Comparison of ENCODE assay signal across 8 mouse cellular contexts in the genomic region with DNA sequence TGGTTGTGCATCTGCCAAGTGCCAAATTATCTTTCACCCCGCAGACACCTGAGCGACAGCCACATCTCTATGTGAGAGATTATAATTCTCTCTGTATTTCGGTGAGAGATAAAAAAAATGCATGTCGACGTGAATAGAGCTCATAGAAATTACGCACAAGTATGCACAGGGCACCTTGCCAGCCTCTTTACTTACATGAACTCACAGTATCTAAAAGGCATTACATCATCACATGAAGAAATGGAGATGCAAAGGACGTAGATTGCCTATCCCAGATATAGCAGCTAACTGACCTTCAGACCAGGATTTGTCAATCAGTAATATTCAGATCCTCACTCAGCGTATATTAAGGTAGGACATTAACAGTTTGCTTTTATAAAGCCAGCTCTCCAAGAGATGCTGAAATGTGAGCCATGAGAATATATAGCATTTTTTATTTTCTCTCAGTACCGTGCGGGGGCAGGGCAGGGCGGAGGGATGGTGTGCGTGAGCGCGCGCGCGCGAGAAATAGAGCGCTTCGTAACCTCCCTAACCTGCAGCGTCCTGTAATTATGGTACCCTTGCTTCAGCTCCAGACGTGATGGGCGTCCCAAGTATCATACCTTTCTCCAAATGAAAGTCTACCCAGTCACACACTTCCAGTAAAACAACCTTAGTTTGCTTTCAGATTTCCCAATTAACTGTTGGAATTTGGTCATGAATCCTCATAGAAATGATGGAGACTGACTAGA. TPM values are rescaled to one million over a fixed set of nuclear protein-coding genes. Genes with fewer than 3 reads are reported as not detected.
A peak's percentile ranks its signal among the peaks of the same experiment; 100 is the strongest.
DNase-seq lines count a peak whose midpoint lies in the region; ATAC-seq lines count a peak whose summit lies in the region.

No protein-coding gene starts in this region.

- no peak overlapping the region for H3K27ac ChIP-seq in brown adipose tissue, adult 24 weeks (replicated peaks; ENCODE audit: low read depth, low read length)
- peak overlapping the region; percentile 100 for H3K27ac ChIP-seq in forebrain, embryonic 13.5 days
- peak overlapping the region; percentile 83 for H3K27ac ChIP-seq in neural tube, embryonic 12.5 days

- peak overlapping the region; percentile 73 for H3K9ac ChIP-seq in forebrain, embryonic 13.5 days
- H3K9ac ChIP-seq in neural tube, embryonic 12.5 days, result peak overlapping the region; percentile 63

- no peaks in the 10 kb centered on the region for H3K36me3 ChIP-seq in forebrain, embryonic 13.5 days (ENCODE audit: poor library complexity, severe bottlenecking)
- H3K36me3 ChIP-seq in neural tube, embryonic 12.5 days, result no peaks in the 10 kb centered on the region

- DNase-seq in left cerebral cortex, adult 18-20 months (ENCODE audit: low spot score in 2 of 2), result peak; percentile 64 to 70
- DNase-seq in left cerebral cortex, adult 11 months (ENCODE audit: low spot score), result no peak
- DNase-seq in left cerebral cortex, postnatal 25 days (ENCODE audit: low spot score in 2 of 2), result peak; percentile 72 to 79
- DNase-seq in ovary, postnatal 10 days (ENCODE audit: low spot score), result no peak

- WGBS in forebrain, embryonic 13.5 days, result 9% methylated on average over 23 of the region's 23 CpGs
- 19% methylated on average over 23 of the region's 23 CpGs for WGBS in neural tube, embryonic 12.5 days

- H3K4me1 ChIP-seq in brown adipose tissue, adult 24 weeks (ENCODE audit: control insufficient read depth, insufficient read depth, insufficient read length, low read length), result peaks cover 2% of the 10 kb centered on the region; the same call in 1 of the 2 replicates
- H3K4me1 ChIP-seq in forebrain, embryonic 13.5 days, result peaks cover 34% of the 10 kb centered on the region
- H3K4me1 ChIP-seq in neural tube, embryonic 12.5 days, result peaks cover 14% of the 10 kb centered on the region

- peak overlapping the region; percentile 70 for H3K4me2 ChIP-seq in forebrain, embryonic 13.5 days
- peak overlapping the region; percentile 66 for H3K4me2 ChIP-seq in neural tube, embryonic 12.5 days (replicated peaks)

- no peaks in the 10 kb centered on the region for H3K27me3 ChIP-seq in forebrain, embryonic 13.5 days
- H3K27me3 ChIP-seq in neural tube, embryonic 12.5 days (replicated peaks), result no peaks in the 10 kb centered on the region

- intact Hi-C loops in left cerebral cortex, postnatal 25 days (cut with DNase I), result no loop called here

- peak; percentile 67 for ATAC-seq in forebrain, embryonic 13.5 days
- peak; percentile 70 for ATAC-seq in neural tube, embryonic 12.5 days (ENCODE audit: low FRiP score, low read depth)
- ATAC-seq in monocyte, adult 5-6 weeks (replicated peaks; ENCODE audit: insufficient number of reproducible peaks, low FRiP score, low TSS enrichment, poor library complexity, severe bottlenecking), result no peak

- H3K9me3 ChIP-seq in forebrain, embryonic 13.5 days (replicated peaks), result no peaks in the 10 kb centered on the region
- H3K9me3 ChIP-seq in neural tube, embryonic 12.5 days, result no peaks in the 10 kb centered on the region

- H3K4me3 ChIP-seq in brown adipose tissue, adult 24 weeks (ENCODE audit: insufficient read depth, low read depth, low read length), result peak overlapping the region; percentile 46
- peak overlapping the region; percentile 70 for H3K4me3 ChIP-seq in forebrain, embryonic 13.5 days
- H3K4me3 ChIP-seq in neural tube, embryonic 12.5 days, result peak overlapping the region; percentile 38

RNA-seq across cellular contexts. Expression of a gene that starts 0.8 kb away (rescaled TPM):
- 100 to 1,000 TPM in 1 of 2 experiments, 10 to 100 TPM in 1; 99.3 to 112 TPM for total RNA-seq in left cerebral cortex, adult 18-20 months (2021)
- not detected in 2 replicates for polyA plus RNA-seq in brown adipose tissue, adult 24 weeks (2012; ENCODE audit: insufficient read depth, insufficient read length, missing spikeins)
- polyA plus RNA-seq in forebrain, embryonic 13.5 days (2015; fragmentation: Nextera tagmentation; extraction: Ambion mirVana), result 315 and 321 TPM in 2 replicates
- 100 to 1,000 TPM in 1 of 2 experiments, 10 to 100 TPM in 1; 90.4 to 111 TPM for total RNA-seq in left cerebral cortex, postnatal 25 days (2021)
- 167 and 246 TPM in 2 replicates for polyA plus RNA-seq in neural tube, embryonic 12.5 days (2016; fragmentation: Nextera tagmentation; extraction: Ambion mirVana)
- total RNA-seq in monocyte, adult 5-6 weeks (2017), result 1.7 TPM in 2 of 3 replicates, not detected in the other

RNA-seq across cellular contexts. Expression of a gene that starts 6.5 kb away (rescaled TPM):
- 10 to 100 TPM; 62.8 to 63.7 TPM for total RNA-seq in left cerebral cortex, adult 18-20 months (2021)
- polyA plus RNA-seq in brown adipose tissue, adult 24 weeks (2012; ENCODE audit: insufficient read depth, insufficient read length, missing spikeins), result 8.2 and 12.4 TPM in 2 replicates
- polyA plus RNA-seq in forebrain, embryonic 13.5 days (2015; fragmentation: Nextera tagmentation; extraction: Ambion mirVana), result 126 and 132 TPM in 2 replicates
- 10 to 100 TPM; 62.2 to 64.8 TPM for total RNA-seq in left cerebral cortex, postnatal 25 days (2021)
- polyA plus RNA-seq in neural tube, embryonic 12.5 days (2016; fragmentation: Nextera tagmentation; extraction: Ambion mirVana), result 91.6 and 103 TPM in 2 replicates
- 35.6 to 52.4 TPM (median 42.1 TPM) in 3 replicates for total RNA-seq in monocyte, adult 5-6 weeks (2017)

RNA-seq across cellular contexts. Expression of a gene that starts 6.5 kb away (rescaled TPM):
- total RNA-seq in left cerebral cortex, adult 18-20 months (2021), result 1 to 10 TPM; 4.0 to 5.0 TPM
- polyA plus RNA-seq in brown adipose tissue, adult 24 weeks (2012; ENCODE audit: insufficient read depth, insufficient read length, missing spikeins), result not detected in 2 replicates
- 0.96 and 1.3 TPM in 2 replicates for polyA plus RNA-seq in forebrain, embryonic 13.5 days (2015; fragmentation: Nextera tagmentation; extraction: Ambion mirVana)
- total RNA-seq in left cerebral cortex, postnatal 25 days (2021), result 1 to 10 TPM; 5.4 TPM
- 0.84 and 1.0 TPM in 2 replicates for polyA plus RNA-seq in neural tube, embryonic 12.5 days (2016; fragmentation: Nextera tagmentation; extraction: Ambion mirVana)
- 0.29 TPM in 1 of 3 replicates, not detected in the others for total RNA-seq in monocyte, adult 5-6 weeks (2017)

RNA-seq across cellular contexts. Expression of a gene that starts 9.2 kb away (rescaled TPM):
- 100 to 1,000 TPM; 485 to 490 TPM for total RNA-seq in left cerebral cortex, adult 18-20 months (2021)
- polyA plus RNA-seq in brown adipose tissue, adult 24 weeks (2012; ENCODE audit: insufficient read depth, insufficient read length, missing spikeins), result 76.4 and 79.9 TPM in 2 replicates
- 368 and 373 TPM in 2 replicates for polyA plus RNA-seq in forebrain, embryonic 13.5 days (2015; fragmentation: Nextera tagmentation; extraction: Ambion mirVana)
- 100 to 1,000 TPM; 480 to 498 TPM for total RNA-seq in left cerebral cortex, postnatal 25 days (2021)
- 594 and 608 TPM in 2 replicates for polyA plus RNA-seq in neural tube, embryonic 12.5 days (2016; fragmentation: Nextera tagmentation; extraction: Ambion mirVana)
- total RNA-seq in monocyte, adult 5-6 weeks (2017), result 42.2 to 79.7 TPM (median 47.8 TPM) in 3 replicates

RNA-seq across cellular contexts. Expression of a gene that starts 29.9 kb away (rescaled TPM):
- total RNA-seq in left cerebral cortex, adult 18-20 months (2021), result 10 to 100 TPM; 22.5 to 25.4 TPM
- 3.8 and 4.8 TPM in 2 replicates for polyA plus RNA-seq in brown adipose tissue, adult 24 weeks (2012; ENCODE audit: insufficient read depth, insufficient read length, missing spikeins)
- 19.4 and 22.9 TPM in 2 replicates for polyA plus RNA-seq in forebrain, embryonic 13.5 days (2015; fragmentation: Nextera tagmentation; extraction: Ambion mirVana)
- total RNA-seq in left cerebral cortex, postnatal 25 days (2021), result 10 to 100 TPM; 21.5 to 23.7 TPM
- polyA plus RNA-seq in neural tube, embryonic 12.5 days (2016; fragmentation: Nextera tagmentation; extraction: Ambion mirVana), result 20.5 TPM in 2 replicates
- 32.0 to 47.3 TPM (median 32.7 TPM) in 3 replicates for total RNA-seq in monocyte, adult 5-6 weeks (2017)

Comparison
In these comparisons a context has a peak if more than half of its experiments do, and no peak if none do; other contexts are left out.
1. DNase-seq: peak in left cerebral cortex, adult 18-20 months (2 of 2) and left cerebral cortex, postnatal 25 days (2 of 2); none in left cerebral cortex, adult 11 months (single experiment) and ovary, postnatal 10 days (single experiment).
2. RNA of a gene that starts 0.8 kb away (total RNA-seq): 99.3 to 112 TPM in left cerebral cortex, adult 18-20 months and 90.4 to 111 TPM in left cerebral cortex, postnatal 25 days; 1.7 TPM in monocyte, adult 5-6 weeks; every median in the first group is over 10 times any median in the second.
3. Peak in every context shown above with its lines, with median percentiles within 50 percentile points of each other: H3K4me3 ChIP-seq.